Mouse (Mus musculus) liver, embryonic 11.5 days (tissue): ENCODE measurements at regions not wholly inside any gene's neighbourhood (a gene's known extent, or its start where the extent isn't known, plus 50 kb on each side); places are given as distances from the start of the nearest gene placed in this dataset.
"Not testable (repeated sequence)": the region's sequence is repeated elsewhere in the genome, so short reads cannot be mapped to it uniquely, and the experiment has no call there.

Source experiments
- ATAC-seq: fragments of 200-750 bp; cut with Nextera tagmentation; replicated peaks from 2 replicates; pipeline ENCODE4 v1.8.0; 2017; ENCODE audit warnings: moderate number of reproducible peaks, mild to moderate bottlenecking, moderate TSS enrichment, moderate library complexity; ENCODE audit not compliant: low FRiP score
- DNase-seq: peaks from one replicate; pipeline ENCODE4 v3.0.0-alpha.2; 2017; ENCODE audit warnings: low spot score
- H3K27ac ChIP-seq: fragments of 300-500 bp; sonication (generic); 2 replicates; pipeline ENCODE4 v1.5.1; 2014; ENCODE audit warnings: mild to moderate bottlenecking, low read depth, low read length, control low read depth
- H3K27me3 ChIP-seq: fragments of 300-500 bp; sonication (generic); replicated peaks from 2 replicates; pipeline ENCODE4 v1.6.1; 2014; ENCODE audit warnings: low read length, mixed read lengths; ENCODE audit not compliant: control insufficient read depth, insufficient read depth
- H3K36me3 ChIP-seq: fragments of 300-500 bp; sonication (generic); 2 replicates; pipeline ENCODE4 v1.6.1; 2014; ENCODE audit warnings: mild to moderate bottlenecking, low read length, moderate library complexity, mixed read lengths; ENCODE audit not compliant: control insufficient read depth, insufficient read depth
- H3K4me1 ChIP-seq: fragments of 300-500 bp; sonication (generic); replicated peaks from 2 replicates; pipeline ENCODE4 v1.6.1; 2014; ENCODE audit warnings: low read length, mixed read lengths; ENCODE audit not compliant: control insufficient read depth, insufficient read depth
- H3K4me2 ChIP-seq: fragments of 300-500 bp; sonication (generic); 2 replicates; pipeline ENCODE4 v1.6.1; 2014; ENCODE audit warnings: mild to moderate bottlenecking, control low read depth, moderate library complexity
- H3K4me3 ChIP-seq: fragments of 300-500 bp; sonication (generic); 2 replicates; pipeline ENCODE4 v1.5.1; 2014; ENCODE audit warnings: low read depth, low read length, control low read depth
- H3K9ac ChIP-seq: fragments of 300-500 bp; sonication (generic); 2 replicates; pipeline ENCODE4 v1.6.1; 2014; ENCODE audit warnings: low read depth, low read length, control low read depth
- H3K9me3 ChIP-seq: fragments of 300-500 bp; sonication (generic); 2 replicates; pipeline ENCODE4 v1.6.1; 2016; ENCODE audit warnings: low read length, inconsistent platforms, mixed read lengths; ENCODE audit not compliant: control insufficient read depth
- WGBS: fragments of 180-500 bp; shearing (Covaris S2); extraction: QIAGEN DNeasy Blood & Tissue Kit; methylation state at CpG from one replicate; pipeline ENCODE4 v1.1.7; 2014; 5-methylcytosine and 5-hydroxymethylcytosine counted together

DNA sequence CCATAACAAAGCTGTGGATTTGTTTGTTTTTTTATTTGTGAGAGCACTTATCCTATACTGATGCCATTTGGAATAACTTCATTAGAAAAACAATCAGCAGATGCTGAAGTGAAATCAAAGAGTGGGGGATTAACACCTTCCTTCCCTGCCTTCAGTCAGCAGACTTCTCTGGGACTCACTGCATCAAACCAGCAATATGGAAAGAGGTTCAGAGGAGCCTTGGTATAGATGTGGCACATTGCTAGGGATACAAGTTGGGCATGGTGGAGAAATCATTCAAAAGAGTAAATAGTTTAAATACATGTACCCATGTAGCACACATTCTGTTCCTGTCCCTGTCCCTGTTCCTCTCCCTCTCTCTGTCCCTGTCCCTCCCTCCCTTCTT is 364.0 kb upstream of the Rgs18 start:
- no peak for DNase-seq
- peak; percentile 32; the same call in 1 of the 2 replicates for ATAC-seq

DNA sequence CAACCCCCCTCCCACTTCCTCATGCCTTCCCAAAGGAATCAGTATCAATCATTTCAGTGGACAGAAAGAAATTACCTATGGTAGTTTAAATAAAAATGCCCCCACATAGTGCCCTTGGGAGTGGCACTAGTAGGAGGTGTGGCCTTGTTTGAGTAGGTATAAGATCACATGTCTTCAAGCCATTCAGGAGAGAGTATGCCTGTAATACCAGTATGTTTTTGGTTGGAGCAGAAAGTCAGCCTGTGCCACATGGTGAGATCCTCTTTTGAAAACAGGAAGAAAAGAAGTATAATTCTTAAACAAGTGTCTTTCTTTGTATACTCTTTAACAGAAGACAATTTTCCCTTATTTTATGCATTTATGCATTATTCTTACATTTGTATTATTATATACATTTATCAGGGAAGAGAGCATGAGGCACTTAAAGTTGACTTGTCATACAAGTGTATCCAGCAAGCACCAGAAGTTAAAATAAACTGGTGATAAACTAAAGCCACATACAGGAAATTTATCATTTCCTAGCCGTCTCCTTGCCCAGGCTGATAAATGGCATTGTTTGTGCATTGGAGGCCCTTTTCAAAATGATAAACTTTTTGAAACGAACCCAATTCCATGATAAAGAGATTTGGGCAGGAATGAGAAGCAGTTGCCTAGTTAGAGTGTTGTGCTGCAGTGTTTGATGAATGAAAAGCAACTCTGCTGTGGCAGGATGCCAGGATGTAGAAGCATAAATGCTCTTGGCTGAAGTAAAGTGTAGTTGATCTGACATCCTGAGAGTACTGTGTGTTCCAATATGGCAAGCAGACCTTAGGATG is 363.4 kb upstream of the Rgs18 start:
- DNase-seq (no peak), ATAC-seq (peak; percentile 73)
- Histone ChIP-seq H3K9ac (no peak overlapping the region), H3K4me2 (no peak overlapping the region), H3K36me3 (no peaks in the 10 kb centered on the region), H3K4me1 (no peaks in the 10 kb centered on the region), H3K9me3 (no peaks in the 10 kb centered on the region), H3K27me3 (no peaks in the 10 kb centered on the region), H3K27ac (no peak overlapping the region), H3K4me3 (no peak overlapping the region)
- WGBS: 18% methylated on average over 2 of the region's 2 CpGs

More for the DNA sequence above, 364.0 kb upstream of the Rgs18 start:
- Histone ChIP-seq H3K36me3 (no peaks in the 10 kb centered on the region), H3K27me3 (no peaks in the 10 kb centered on the region), H3K9ac (no peak overlapping the region), H3K4me1 (no peaks in the 10 kb centered on the region), H3K4me2 (no peak overlapping the region), H3K4me3 (no peak overlapping the region), H3K27ac (no peak overlapping the region), H3K9me3 (no peaks in the 10 kb centered on the region)

DNA sequence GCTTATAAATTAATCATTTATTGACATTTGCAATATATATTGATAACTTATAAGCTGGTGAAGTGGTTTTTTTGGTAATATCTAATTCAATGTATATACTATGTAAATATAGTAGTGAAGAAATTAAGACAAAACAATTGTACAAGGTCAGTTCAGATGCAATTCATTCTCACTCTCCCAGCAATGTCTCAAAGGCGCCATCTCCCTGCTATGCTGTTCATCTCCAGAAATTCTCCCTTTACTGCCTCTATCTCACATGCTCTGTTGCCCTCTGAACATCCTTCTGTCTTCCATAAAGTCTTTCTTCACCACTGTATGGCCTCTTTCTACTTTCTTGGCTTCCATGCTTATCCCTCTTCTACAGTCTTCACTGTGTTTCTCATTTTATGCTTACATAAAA is 355.8 kb upstream of the Rgs18 start:
- ATAC-seq (no peak), DNase-seq (no peak)
- no peak overlapping the region for H3K4me3 ChIP-seq
- no peaks in the 10 kb centered on the region for H3K36me3 ChIP-seq
- H3K9ac ChIP-seq: no peak overlapping the region
- no peak overlapping the region for H3K4me2 ChIP-seq
- no peaks in the 10 kb centered on the region for H3K4me1 ChIP-seq
- no peaks in the 10 kb centered on the region for H3K27me3 ChIP-seq
- 88% methylated on average over 1 of the region's 1 CpGs for WGBS
- no peak overlapping the region for H3K27ac ChIP-seq
- no peaks in the 10 kb centered on the region for H3K9me3 ChIP-seq

DNA sequence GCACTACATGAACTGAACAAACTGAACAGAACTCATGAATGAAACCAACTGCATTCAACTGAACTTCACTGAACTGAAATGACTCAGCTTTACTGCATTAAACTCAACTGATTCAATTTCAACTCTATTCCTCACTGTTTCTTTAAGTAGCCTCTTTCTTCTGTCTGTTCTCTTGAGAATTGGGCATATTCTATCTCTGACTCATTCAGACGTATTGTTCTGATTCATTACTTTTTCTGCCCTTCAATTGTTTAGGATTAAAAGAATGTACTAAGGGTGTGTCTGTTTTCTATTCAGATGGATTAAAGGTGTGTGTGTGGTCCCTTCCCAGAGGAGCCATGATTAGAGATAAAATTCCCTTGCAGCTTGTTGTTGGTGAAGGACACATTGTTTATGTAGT is 337.9 kb upstream of the Rgs18 start:
- H3K27me3 ChIP-seq: no peaks in the 10 kb centered on the region
- H3K4me3 ChIP-seq: no peak overlapping the region
- no peaks in the 10 kb centered on the region for H3K4me1 ChIP-seq
- 74% methylated on average over 1 of the region's 1 CpGs for WGBS
- H3K4me2 ChIP-seq: no peak overlapping the region
- no peak overlapping the region for H3K9ac ChIP-seq
- no peak for ATAC-seq
- H3K36me3 ChIP-seq: no peaks in the 10 kb centered on the region
- H3K27ac ChIP-seq: no peak overlapping the region
- H3K9me3 ChIP-seq: no peaks in the 10 kb centered on the region; the same call in 1 of the 2 replicates
- no peak for DNase-seq

DNA sequence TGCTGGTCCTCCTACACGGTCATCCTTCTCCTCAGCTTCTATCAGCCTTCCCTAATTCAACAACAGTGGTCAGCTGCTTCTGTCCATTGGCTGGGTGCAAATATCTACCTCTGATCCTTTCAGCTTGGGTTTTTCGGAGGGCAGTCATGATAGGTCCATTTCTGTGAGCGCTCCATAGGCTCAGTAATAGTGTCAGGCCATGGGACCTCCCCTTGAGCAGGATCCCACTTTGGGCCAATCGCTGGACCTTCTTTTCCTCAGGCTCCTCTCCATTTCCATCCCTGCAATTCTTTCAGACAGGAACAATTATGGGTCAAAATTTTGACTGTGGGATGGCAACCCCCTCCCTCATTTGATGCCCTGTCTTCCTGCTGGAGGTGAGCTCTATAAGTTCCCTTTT is 331.5 kb upstream of the Rgs18 start:
- WGBS: 86% methylated on average over 4 of the region's 4 CpGs
- H3K9ac ChIP-seq, H3K4me2 ChIP-seq, H3K9me3 ChIP-seq, H3K4me1 ChIP-seq, H3K4me3 ChIP-seq, H3K27me3 ChIP-seq, H3K36me3 ChIP-seq, H3K27ac ChIP-seq, DNase-seq, ATAC-seq: not testable (repeated sequence)

DNA sequence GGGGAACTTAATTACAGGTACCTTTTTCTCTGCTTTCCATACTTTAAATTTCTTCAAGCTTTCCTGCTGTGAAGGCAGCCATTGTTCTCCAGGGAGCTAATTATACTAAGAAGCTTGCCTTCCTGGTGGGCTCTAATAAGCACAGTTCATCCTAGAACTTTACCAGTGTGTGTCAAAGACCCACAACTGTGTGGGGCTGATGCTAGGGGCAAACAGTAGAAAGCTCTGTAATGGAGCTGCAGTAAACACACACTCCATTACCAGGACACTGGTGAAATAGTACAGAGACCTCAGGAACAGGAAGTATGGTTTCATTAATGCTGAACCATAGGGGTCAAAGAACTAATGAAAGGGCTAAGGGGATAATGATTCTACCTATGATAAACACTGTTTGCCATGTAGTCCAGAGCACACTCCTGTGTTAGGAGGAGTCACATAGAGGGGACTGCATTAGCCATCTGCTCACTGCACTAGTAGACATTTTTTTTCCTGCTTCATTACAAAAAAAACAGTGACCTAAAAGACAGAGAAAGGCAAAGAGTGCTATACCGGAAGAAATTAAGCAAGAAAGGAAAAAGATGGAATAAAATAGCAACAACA is 290.1 kb upstream of the Rgs18 start:
- no peaks in the 10 kb centered on the region for H3K27me3 ChIP-seq
- no peak overlapping the region for H3K4me3 ChIP-seq
- ATAC-seq: no peak
- no peaks in the 10 kb centered on the region for H3K9me3 ChIP-seq
- no peak for DNase-seq
- no peak overlapping the region for H3K4me2 ChIP-seq
- H3K27ac ChIP-seq: no peak overlapping the region
- H3K36me3 ChIP-seq: no peaks in the 10 kb centered on the region
- H3K9ac ChIP-seq: no peak overlapping the region
- WGBS: 94% methylated on average over 1 of the region's 1 CpGs
- H3K4me1 ChIP-seq: no peaks in the 10 kb centered on the region

DNA sequence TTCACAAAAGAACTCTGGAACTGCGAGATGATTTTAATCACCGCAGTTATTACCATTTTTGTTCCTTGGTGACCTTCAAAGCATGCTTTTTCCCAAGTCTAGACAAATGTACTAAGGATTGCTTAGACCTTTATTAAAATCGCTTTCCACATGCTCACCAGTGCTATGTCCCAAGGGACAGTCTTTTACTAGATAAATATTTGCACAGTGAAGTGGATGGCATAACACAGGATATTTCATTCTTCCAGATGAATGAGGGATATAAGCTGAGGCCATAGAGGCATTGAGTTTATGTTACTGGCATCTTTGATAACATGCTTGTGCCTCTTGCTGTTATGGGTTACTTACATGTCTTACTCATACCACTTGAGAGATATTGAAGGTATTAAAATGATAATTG is 289.1 kb upstream of the Rgs18 start:
- Histone ChIP-seq H3K27ac (no peak overlapping the region), H3K9me3 (no peaks in the 10 kb centered on the region), H3K27me3 (no peaks in the 10 kb centered on the region), H3K36me3 (no peaks in the 10 kb centered on the region), H3K4me3 (no peak overlapping the region), H3K4me1 (no peaks in the 10 kb centered on the region), H3K9ac (no peak overlapping the region), H3K4me2 (no peak overlapping the region)
- ATAC-seq (no peak), DNase-seq (no peak)
- 87% methylated on average over 3 of the region's 3 CpGs for WGBS

DNA sequence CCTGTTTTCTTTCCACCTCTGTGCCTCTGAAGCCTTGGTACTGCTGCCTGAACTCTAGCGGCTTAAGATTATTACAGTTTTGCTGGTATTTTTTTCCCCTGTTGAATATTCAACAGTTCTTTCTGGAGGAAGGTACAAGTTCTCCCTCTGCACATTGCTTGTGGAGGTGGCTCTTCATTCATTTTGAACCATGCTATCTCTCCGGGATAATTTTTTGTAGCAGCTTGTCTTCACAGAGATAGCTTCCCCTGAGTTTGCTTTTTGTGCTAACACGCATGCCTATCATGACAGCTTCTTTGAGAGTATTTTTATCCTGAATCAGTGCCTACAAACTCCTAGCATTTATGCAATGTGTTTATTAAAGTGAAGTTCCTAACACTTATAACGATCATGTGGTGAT is 240.4 kb upstream of the Rgs18 start:
- H3K4me1 ChIP-seq: no peaks in the 10 kb centered on the region
- H3K36me3 ChIP-seq: no peaks in the 10 kb centered on the region
- WGBS: 80% methylated on average over 4 of the region's 4 CpGs
- no peaks in the 10 kb centered on the region for H3K27me3 ChIP-seq
- no peak overlapping the region for H3K9ac ChIP-seq
- no peaks in the 10 kb centered on the region for H3K9me3 ChIP-seq
- H3K27ac ChIP-seq: no peak overlapping the region
- DNase-seq: no peak
- H3K4me2 ChIP-seq: no peak overlapping the region
- ATAC-seq: no peak
- H3K4me3 ChIP-seq: no peak overlapping the region

DNA sequence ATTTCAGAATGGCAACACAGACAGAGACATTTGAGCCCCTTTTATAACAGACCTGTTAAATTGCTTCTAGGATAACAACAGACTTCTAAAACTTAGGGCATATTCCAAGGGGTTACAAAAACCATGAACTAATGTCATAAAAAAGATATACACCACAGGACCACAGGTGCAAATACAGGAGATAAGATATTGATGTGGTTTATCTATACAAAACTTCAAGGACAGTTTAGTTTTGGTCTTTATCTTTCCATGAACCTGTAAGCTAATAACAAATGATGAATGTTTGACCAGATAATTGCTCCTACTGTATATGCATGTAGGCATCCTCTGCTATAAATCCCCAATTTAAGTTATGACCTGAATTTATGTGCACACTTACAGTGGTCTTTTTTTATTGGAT is 235.6 kb upstream of the Rgs18 start:
- H3K27ac ChIP-seq: no peak overlapping the region
- H3K27me3 ChIP-seq: no peaks in the 10 kb centered on the region
- ATAC-seq (no peak), DNase-seq (no peak)
- no peak overlapping the region for H3K9ac ChIP-seq
- H3K4me2 ChIP-seq: no peak overlapping the region
- no peaks in the 10 kb centered on the region for H3K4me1 ChIP-seq
- H3K36me3 ChIP-seq: no peaks in the 10 kb centered on the region
- H3K9me3 ChIP-seq: no peaks in the 10 kb centered on the region
- no peak overlapping the region for H3K4me3 ChIP-seq
